Mouse (Mus musculus) lung, postnatal 14 days (tissue): ENCODE data around the gene Mttp.
"Not testable (repeated sequence)": the region's sequence is repeated elsewhere in the genome, so short reads cannot be mapped to it uniquely, and the experiment has no call there.

Experiments used
- DNase-seq: peaks from one replicate; pipeline ENCODE4 v3.0.0; 2021

Gene Mttp

GRCm38 (mm10) chr3:138144642-138145171, at the start of gene Mttp:
Gene Mttp, minus strand, starts transcription at chr3:138144968.
- DNase-seq = peak; percentile 82

- DNase-seq = no peak
Observed at GRCm38 (mm10) chr3:138193683-138194302, 49.0 kb upstream of the Mttp start, which contains the start of gene 4930579F01Rik. Gene 4930579F01Rik, minus strand, starts transcription at chr3:138193825.

- DNase-seq = no peak
Observed at GRCm38 (mm10) chr3:138192260-138192659, 47.5 kb upstream of the Mttp start.

DNA sequence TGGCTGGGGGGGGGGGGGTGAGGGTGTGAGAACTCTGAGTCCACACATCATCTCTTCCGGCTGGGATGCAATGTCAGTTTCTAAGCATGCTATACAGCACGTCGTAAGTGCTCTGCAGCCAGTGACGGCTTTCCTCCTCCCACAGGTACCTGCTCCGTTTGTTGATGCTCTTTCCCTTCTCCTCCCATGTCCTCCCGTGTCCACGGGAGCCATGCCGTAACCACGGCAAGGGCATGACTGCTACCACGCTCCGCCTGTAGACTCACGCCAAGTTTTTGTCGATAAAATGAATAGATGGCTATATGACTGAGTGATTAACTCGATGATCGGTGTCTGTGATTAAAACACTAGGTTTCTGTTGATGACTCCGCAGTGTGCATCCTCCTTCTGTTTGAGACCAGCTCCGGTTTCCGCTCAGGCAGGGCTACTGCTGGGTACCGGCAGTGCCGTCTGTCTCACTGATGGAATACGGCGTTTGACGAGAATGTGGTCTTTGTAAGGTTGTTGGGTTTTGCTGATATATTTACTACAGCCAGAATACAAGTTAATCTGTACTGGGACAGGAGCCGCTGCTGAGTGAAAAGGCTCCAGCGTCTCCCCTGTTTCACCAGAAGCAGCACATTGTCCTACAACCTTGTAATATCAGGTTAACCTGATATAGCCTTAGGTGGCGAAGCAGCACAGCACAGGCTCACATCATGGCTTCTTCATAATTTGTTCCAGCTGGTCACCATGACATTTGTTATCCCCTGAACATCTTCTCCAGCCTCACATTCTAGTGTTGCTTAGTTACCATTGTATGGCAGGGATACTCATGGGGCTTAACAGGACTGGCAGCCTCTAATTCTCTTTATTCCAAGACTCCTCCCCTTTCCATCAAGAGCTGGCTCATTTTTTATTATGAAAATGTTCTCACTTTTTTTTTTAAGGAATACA, 41.5 kb upstream of the Mttp start:
- DNase-seq = no peak

DNA sequence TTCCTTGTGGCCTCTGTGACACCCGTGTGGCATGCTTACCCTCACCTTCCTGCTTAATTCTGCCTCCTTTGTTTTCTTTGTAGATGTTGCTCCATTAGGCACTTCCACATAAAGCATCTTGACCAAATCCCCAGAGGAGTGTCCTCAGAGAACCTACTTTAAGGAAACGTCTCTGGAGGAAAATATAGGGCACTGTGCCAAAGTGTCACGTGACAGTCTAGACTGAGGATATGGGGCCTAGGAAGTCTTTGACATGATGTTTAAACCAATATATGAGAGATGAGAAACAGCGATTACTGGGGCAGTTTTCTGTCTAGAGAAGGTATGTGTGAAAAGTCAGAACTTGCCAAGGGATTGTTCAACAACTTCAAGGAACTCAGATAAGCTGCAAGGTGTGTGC, 40.5 kb upstream of the Mttp start:
- peak; percentile 54 for DNase-seq

DNA sequence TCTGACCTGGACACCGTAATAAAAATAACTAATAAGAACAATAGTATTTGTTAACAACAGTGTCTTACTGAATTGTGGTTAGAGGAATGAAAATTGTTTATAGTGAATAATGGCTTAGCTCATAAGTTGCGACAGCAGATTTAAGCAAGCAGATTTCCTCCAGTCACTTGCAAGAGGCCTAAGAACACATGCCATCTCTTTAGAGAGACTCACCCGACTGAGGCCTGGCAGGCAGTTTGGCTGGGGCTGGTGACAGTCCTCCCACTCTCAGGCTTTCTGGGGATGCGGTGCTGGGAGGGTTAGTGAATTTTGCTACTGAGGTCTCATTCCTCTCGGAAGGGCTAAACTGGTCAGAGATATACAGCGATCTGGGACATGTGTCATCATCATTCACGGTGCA, 38.6 kb upstream of the Mttp start:
- DNase-seq = no peak

DNA sequence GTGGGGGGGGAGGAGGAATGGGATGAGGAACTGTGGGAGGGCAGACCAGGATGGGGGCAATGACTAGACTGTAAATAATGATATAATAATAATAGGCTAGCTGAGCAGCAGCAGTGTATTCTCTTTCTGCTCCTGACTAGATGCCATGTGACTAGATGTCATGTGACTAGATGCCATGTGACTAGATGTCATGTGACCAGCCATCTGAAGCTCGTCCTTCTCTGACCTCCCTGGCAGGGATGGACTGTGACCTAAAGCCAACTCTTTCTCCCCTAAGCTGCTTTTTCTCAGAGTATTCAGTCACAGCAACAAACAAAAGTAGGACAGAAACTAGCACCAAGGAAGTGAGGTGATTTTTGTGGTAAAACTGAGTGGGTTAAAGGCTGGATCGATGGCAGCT, 37.3 kb upstream of the Mttp start:
- DNase-seq = no peak

GRCm38 (mm10) chr3:138175551-138175950, 30.8 kb upstream of the Mttp start:
- DNase-seq = no peak

DNA sequence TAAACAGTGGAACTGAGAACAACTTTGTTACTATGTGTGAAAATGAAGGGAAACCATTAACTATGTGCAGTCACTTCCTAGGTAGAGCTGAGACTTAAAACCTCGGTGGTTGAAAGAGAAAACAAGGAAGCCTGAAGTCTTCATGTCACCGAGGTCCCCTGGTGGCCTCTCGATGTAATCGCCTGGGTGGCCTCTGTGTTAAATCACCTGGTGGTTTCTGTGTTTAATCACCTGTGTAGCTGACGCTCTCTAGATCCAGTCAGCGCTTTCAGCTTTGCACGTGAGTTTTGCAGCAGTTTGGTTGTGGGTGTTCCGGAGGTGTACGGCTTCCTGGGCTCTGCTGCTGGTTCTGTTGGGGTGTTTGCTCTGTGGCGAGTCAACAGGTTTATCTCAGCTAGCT, 28.5 kb upstream of the Mttp start:
- DNase-seq = no peak

- no peak for DNase-seq
Observed at GRCm38 (mm10) chr3:138162553-138163183, 17.9 kb upstream of the Mttp start.

DNA sequence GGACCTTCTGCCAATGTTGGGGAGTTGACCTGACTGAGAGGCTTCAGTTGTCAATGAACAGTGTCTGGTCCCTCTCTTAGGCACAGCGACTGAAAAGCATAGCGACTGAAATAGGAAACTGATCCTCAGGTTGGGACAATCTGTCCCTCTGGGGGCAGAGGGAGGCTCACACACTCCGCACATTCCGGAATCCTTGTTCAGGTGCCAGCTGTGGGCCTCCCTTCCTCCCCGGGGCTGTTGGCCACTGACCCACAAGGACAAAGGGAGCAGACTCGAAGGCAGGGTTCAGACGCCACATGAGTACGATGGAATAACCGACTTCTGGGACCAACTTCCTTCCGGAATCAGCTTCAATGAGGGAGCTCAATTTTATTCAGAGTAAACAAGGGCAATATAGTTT, 16.9 kb upstream of the Mttp start:
- no peak for DNase-seq

- no peak for DNase-seq
Observed at GRCm38 (mm10) chr3:138156651-138157050, 11.9 kb upstream of the Mttp start.

- DNase-seq = no peak
Observed at GRCm38 (mm10) chr3:138155062-138155461, 10.3 kb upstream of the Mttp start.

DNA sequence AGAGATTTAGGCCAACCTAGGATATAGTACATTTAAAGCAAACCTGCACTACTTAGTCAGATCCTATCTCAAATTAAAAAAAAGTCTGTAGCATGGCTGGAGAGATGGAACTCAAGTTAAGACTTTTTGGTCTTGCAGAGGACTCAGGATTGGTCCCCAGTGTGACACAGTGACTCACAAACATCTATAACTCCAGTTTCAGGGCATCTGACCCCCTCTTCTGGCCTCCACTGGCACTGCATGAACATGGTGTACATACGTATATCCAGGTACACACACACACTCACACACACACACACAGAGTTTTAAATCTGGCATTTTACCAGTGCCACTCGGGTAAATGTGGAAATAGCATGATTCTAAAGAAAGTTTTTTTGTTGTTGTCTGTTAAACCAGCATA, 4.0 kb upstream of the Mttp start:
- DNase-seq = no peak

DNA sequence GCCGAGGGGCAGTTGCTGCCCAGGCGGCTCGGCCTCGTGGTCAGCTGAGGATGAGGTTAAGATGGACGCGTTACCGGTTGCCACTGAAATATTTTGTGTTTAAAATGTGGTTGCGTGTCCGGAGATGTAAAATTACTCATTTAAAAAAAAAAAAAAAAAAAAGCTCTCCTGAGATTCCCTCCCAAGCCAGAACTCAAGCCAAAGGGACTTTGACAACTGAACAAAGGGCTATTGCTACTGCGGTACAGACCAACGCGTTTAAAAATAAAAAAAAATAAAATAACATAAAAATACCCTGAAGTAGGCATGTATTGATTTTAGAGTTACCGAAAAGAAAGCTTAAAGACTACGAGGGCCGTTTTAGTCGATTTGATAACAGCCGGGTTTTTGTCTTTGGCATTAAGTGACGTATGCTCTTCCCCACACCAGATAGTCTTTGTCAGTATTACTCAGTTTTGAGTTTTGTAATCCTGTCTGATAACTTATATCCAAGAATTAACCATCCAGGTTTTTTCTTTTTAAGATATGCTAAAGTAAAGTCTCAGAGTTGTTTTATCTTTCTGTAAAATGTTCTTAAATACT, 617 bp downstream of the Mttp start:
- DNase-seq = no peak

DNA sequence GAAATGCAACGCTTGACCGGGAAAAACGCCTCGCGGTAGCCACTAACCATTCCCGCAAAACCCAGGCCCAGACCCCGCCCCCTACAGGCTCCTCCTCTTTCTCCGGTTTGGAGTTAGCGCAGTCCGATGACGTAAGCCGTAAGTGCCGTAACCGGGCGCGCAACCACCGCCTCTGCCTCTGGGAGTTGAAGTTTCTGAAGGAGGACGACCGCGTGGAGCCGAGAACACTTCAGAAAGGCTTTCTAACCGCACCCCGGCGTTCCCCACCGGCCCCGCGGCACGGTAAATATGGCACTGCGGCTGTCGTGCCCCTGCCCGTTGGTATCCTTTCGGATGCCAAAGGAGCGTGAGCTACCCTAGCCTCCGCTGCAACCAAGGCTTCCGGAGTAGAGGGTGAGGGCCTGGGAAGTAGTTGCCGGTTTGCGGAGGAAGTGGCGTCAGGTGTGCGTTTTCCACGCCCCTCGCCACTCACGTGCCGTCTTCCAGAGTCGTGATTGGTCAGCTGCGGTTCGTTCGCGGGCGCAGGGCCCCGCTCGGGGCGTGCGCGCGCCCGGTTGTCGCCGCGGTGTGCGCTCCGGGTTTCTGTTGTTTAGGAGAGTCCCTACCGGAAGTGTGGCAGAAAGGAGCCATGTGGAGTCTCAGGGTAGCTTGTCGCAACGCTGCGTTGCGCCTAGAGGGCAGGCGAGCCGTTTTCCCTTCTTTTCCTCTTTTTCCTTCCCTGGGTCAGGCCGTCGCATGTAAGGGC, 1.3 kb downstream of the Mttp start, which contains the start of gene Trmt10a:
Gene Trmt10a (plus strand): TSS at position 134 of the 745 bp plus-strand sequence.
- DNase-seq = peak; percentile 99

- DNase-seq = no peak
Observed at GRCm38 (mm10) chr3:138142733-138143314, 1.9 kb downstream of the Mttp start.

- DNase-seq = no peak
Observed at GRCm38 (mm10) chr3:138142052-138142732, 2.6 kb downstream of the Mttp start.

DNA sequence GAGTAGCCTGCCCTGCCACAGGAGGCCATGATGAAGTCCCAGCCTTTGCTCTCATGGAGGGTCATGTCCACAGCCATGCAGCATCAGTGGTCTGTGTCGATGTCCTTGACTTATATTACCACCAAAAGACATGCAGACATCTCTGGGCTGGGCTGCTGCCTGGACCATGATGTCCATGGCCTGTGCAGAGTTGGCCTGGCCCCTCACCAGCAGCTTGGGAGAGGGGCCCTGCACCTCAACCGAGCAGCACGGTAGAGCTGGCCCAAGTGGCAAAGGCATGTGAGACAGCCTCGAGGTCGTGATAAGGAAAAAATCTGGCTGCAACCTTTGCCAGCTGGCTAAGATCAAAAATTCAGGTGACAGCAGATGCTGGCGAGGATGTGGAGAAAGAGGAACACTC, 5.1 kb downstream of the Mttp start:
- no peak for DNase-seq

- DNase-seq = not testable (repeated sequence)
Observed at GRCm38 (mm10) chr3:138138146-138138545, 6.6 kb downstream of the Mttp start.

DNA sequence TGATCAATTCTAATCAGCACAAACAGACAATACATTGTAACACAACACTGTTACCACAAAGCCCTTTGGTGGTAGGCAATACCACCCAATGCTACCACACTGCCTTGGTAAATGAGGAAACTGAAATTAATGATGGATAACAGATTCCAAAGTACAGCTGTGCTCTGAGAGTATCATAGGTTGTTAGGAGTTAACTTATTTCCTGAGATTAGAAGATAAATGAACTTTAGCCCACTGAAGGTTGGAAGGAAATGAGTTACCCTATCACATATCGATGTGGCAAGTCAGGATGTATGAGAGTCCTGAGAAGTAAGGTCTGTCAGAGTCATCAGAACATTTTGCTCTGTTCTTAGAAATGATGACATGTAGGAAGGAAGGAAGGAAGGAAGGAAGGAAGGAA, 10.2 kb downstream of the Mttp start:
- DNase-seq = no peak
